Mouse (Mus musculus): ENCODE measurements around the gene Mknk1. TPM values are rescaled to one million over a fixed set of nuclear protein-coding genes. Genes with fewer than 3 reads are reported as not detected.

Gene Mknk1
- polyA plus RNA-seq, 1 experiment from 2014 or later: 23.0 TPM

Other genes starting within 250 kb of the Mknk1 start
- not detected in 2 replicates for gene Cyp4a32, start 238.2 kb upstream of the Mknk1 start, polyA plus RNA-seq (2015; fragmentation: Nextera tagmentation; extraction: Ambion mirVana)
- gene Cyp4b1, start 191.5 kb upstream of the Mknk1 start, polyA plus RNA-seq (2015; fragmentation: Nextera tagmentation; extraction: Ambion mirVana): 0.84 and 1.3 TPM in 2 replicates
- 18.8 and 19.1 TPM in 2 replicates for gene Efcab14, start 101.5 kb upstream of the Mknk1 start, polyA plus RNA-seq (2015; fragmentation: Nextera tagmentation; extraction: Ambion mirVana)
- 0.83 and 0.91 TPM in 2 replicates for gene Tex38, start 58.2 kb upstream of the Mknk1 start, polyA plus RNA-seq (2015; fragmentation: Nextera tagmentation; extraction: Ambion mirVana)
- gene Atpaf1, start 54.4 kb upstream of the Mknk1 start, polyA plus RNA-seq (2015; fragmentation: Nextera tagmentation; extraction: Ambion mirVana): 36.9 and 39.9 TPM in 2 replicates
- gene Mob3c, start 11.1 kb upstream of the Mknk1 start, polyA plus RNA-seq (2015; fragmentation: Nextera tagmentation; extraction: Ambion mirVana): 5.2 and 5.9 TPM in 2 replicates
- 0.14 TPM in 1 of 2 replicates, not detected in the other for gene Kncn, start 45.2 kb downstream of the Mknk1 start, polyA plus RNA-seq (2015; fragmentation: Nextera tagmentation; extraction: Ambion mirVana)
- 0.27 and 0.42 TPM in 2 replicates for gene 6430628N08Rik, start 51.5 kb downstream of the Mknk1 start, polyA plus RNA-seq (2015; fragmentation: Nextera tagmentation; extraction: Ambion mirVana)
- gene Dmbx1, start 100.7 kb downstream of the Mknk1 start, polyA plus RNA-seq (2015; fragmentation: Nextera tagmentation; extraction: Ambion mirVana): 8.3 and 8.6 TPM in 2 replicates
- 22.7 and 25.9 TPM in 2 replicates for gene Faah, start 178.7 kb downstream of the Mknk1 start, polyA plus RNA-seq (2015; fragmentation: Nextera tagmentation; extraction: Ambion mirVana)
- gene Nsun4, start 214.7 kb downstream of the Mknk1 start, polyA plus RNA-seq (2015; fragmentation: Nextera tagmentation; extraction: Ambion mirVana): 12.3 and 12.5 TPM in 2 replicates
- 459 and 497 TPM in 2 replicates for gene Uqcrh, start 235.9 kb downstream of the Mknk1 start, polyA plus RNA-seq (2015; fragmentation: Nextera tagmentation; extraction: Ambion mirVana)
- gene Lrrc41, start 236.1 kb downstream of the Mknk1 start, polyA plus RNA-seq (2015; fragmentation: Nextera tagmentation; extraction: Ambion mirVana): 74.3 and 77.3 TPM in 2 replicates

Measured in hindbrain, embryonic 15.5 days (tissue).